Mouse (Mus musculus): ENCODE measurements at regions not wholly inside any gene's neighbourhood (a gene's known extent, or its start where the extent isn't known, plus 50 kb on each side); places are given as distances from the start of the nearest gene placed in this dataset.
"Not testable (repeated sequence)": the region's sequence is repeated elsewhere in the genome, so short reads cannot be mapped to it uniquely, and the experiment has no call there.

GRCm38 (mm10) chr9:92661938-92662337 lies 119.9 kb downstream of the Plod2 start:
- no peak for DNase-seq (ENCODE audit: low read depth)

GRCm38 (mm10) chr9:92667361-92667881 lies 125.4 kb downstream of the Plod2 start:
- no peak for DNase-seq (ENCODE audit: low read depth)

- no peak for DNase-seq (ENCODE audit: low read depth)
These were observed 129.9 kb downstream of the Plod2 start for GRCm38 (mm10) chr9:92671966-92672365.

- DNase-seq (ENCODE audit: low read depth): no peak
These were observed 152.5 kb downstream of the Plod2 start for GRCm38 (mm10) chr9:92694361-92695016.

- no peak for DNase-seq (ENCODE audit: low read depth)
These were observed 155.9 kb downstream of the Plod2 start for GRCm38 (mm10) chr9:92697971-92698370.

- DNase-seq (ENCODE audit: low read depth): no peak
These were observed 162.7 kb downstream of the Plod2 start for GRCm38 (mm10) chr9:92704752-92705151.

GRCm38 (mm10) chr9:92707011-92707410 lies 165.0 kb downstream of the Plod2 start:
- DNase-seq (ENCODE audit: low read depth): no peak

- no peak for DNase-seq (ENCODE audit: low read depth)
These were observed 175.2 kb downstream of the Plod2 start for GRCm38 (mm10) chr9:92717176-92717575.

- DNase-seq (ENCODE audit: low read depth): no peak
These were observed 176.3 kb downstream of the Plod2 start for GRCm38 (mm10) chr9:92718337-92718736.

GRCm38 (mm10) chr9:92719251-92719650 lies 177.2 kb downstream of the Plod2 start:
- DNase-seq (ENCODE audit: low read depth): no peak

GRCm38 (mm10) chr9:92728864-92729263 lies 186.8 kb downstream of the Plod2 start:
- DNase-seq (ENCODE audit: low read depth): no peak

GRCm38 (mm10) chr9:92731396-92731795 lies 189.4 kb downstream of the Plod2 start:
- no peak for DNase-seq (ENCODE audit: low read depth)

- DNase-seq (ENCODE audit: low read depth): no peak
These were observed 225.5 kb downstream of the Plod2 start for GRCm38 (mm10) chr9:92767532-92767931.

GRCm38 (mm10) chr9:92768432-92768831 lies 226.4 kb downstream of the Plod2 start:
- DNase-seq (ENCODE audit: low read depth): no peak

GRCm38 (mm10) chr9:92769528-92769927 lies 227.5 kb downstream of the Plod2 start:
- peak; percentile 14 for DNase-seq (ENCODE audit: low read depth)

- DNase-seq (ENCODE audit: low read depth): no peak
These were observed 229.0 kb downstream of the Plod2 start for GRCm38 (mm10) chr9:92771002-92771401.

GRCm38 (mm10) chr9:92771716-92772115 lies 229.7 kb downstream of the Plod2 start:
- no peak for DNase-seq (ENCODE audit: low read depth)

GRCm38 (mm10) chr9:92782922-92783454 lies 241.0 kb downstream of the Plod2 start:
- no peak for DNase-seq (ENCODE audit: low read depth)

- no peak for DNase-seq (ENCODE audit: low read depth)
These were observed 257.7 kb downstream of the Plod2 start for GRCm38 (mm10) chr9:92799695-92800094.

- DNase-seq (ENCODE audit: low read depth): no peak
These were observed 267.4 kb downstream of the Plod2 start for GRCm38 (mm10) chr9:92809469-92809868.

GRCm38 (mm10) chr9:92820721-92821120 lies 278.7 kb downstream of the Plod2 start:
- DNase-seq (ENCODE audit: low read depth): no peak

GRCm38 (mm10) chr9:92826708-92827353 lies 284.8 kb downstream of the Plod2 start:
- no peak for DNase-seq (ENCODE audit: low read depth)

GRCm38 (mm10) chr9:92836156-92836555 lies 294.1 kb downstream of the Plod2 start:
- not testable (repeated sequence) for DNase-seq (ENCODE audit: low read depth)
